Mouse (Mus musculus) embryonic facial prominence, embryonic 14.5 days (tissue): ENCODE measurements at regions not wholly inside any gene's neighbourhood (a gene's known extent, or its start where the extent isn't known, plus 50 kb on each side); places are given as distances from the start of the nearest gene placed in this dataset.

ENCODE experiments used
- ATAC-seq: fragments of 200-750 bp; cut with Nextera tagmentation; 2 replicates; pipeline ENCODE4 v1.8.0; 2017; ENCODE audit warnings: low read depth, moderate number of reproducible peaks, moderate TSS enrichment
- DNase-seq: peaks from one replicate; pipeline ENCODE4 v3.0.0-alpha.2; 2015; ENCODE audit warnings: low spot score
- H3K27ac ChIP-seq: fragments of 300-500 bp; sonication (generic); replicated peaks from 2 replicates; pipeline ENCODE4 v1.5.1; 2014; ENCODE audit warnings: low read depth, mild to moderate bottlenecking, low read length, moderate library complexity
- H3K27me3 ChIP-seq: fragments of 300-500 bp; sonication (generic); replicated peaks from 2 replicates; pipeline ENCODE4 v1.6.1; 2014; ENCODE audit warnings: low read length; ENCODE audit not compliant: control insufficient read depth, insufficient read depth
- H3K36me3 ChIP-seq: fragments of 300-500 bp; sonication (generic); 2 replicates; pipeline ENCODE4 v1.6.1; 2014; ENCODE audit warnings: low read length, mixed read lengths; ENCODE audit not compliant: control insufficient read depth, insufficient read depth
- H3K4me1 ChIP-seq: fragments of 300-500 bp; sonication (generic); 2 replicates; pipeline ENCODE4 v1.6.1; 2014; ENCODE audit warnings: antibody characterized with exemption, low read length; ENCODE audit not compliant: control insufficient read depth, insufficient read depth
- H3K4me2 ChIP-seq: fragments of 300-500 bp; sonication (generic); 2 replicates; pipeline ENCODE4 v1.6.1; 2014; ENCODE audit warnings: low read depth, mild to moderate bottlenecking, low read length, moderate library complexity, mixed read lengths
- H3K4me3 ChIP-seq: fragments of 300-500 bp; sonication (generic); 2 replicates; pipeline ENCODE4 v1.5.1; 2014; ENCODE audit warnings: low read depth, mild to moderate bottlenecking, low read length
- H3K9ac ChIP-seq: fragments of 300-500 bp; sonication (generic); 2 replicates; pipeline ENCODE4 v1.6.1; 2014; ENCODE audit warnings: low read depth, mild to moderate bottlenecking, low read length, moderate library complexity, mixed read lengths
- H3K9me3 ChIP-seq: fragments of 300-500 bp; sonication (generic); 2 replicates; pipeline ENCODE4 v1.6.1; 2016; ENCODE audit warnings: low read length; ENCODE audit not compliant: control insufficient read depth
- WGBS: fragments of 180-500 bp; shearing (Covaris S2); extraction: QIAGEN DNeasy Blood & Tissue Kit; methylation state at CpG from one replicate; pipeline ENCODE4 v1.1.7; 2014; 5-methylcytosine and 5-hydroxymethylcytosine counted together

GRCm38 (mm10) chr5:61863426-61863825 lies 54.8 kb downstream of the G6pd2 start:
- Histone ChIP-seq H3K4me2 (no peak overlapping the region), H3K27ac (no peak overlapping the region), H3K9me3 (no peaks in the 10 kb centered on the region), H3K27me3 (no peaks in the 10 kb centered on the region), H3K9ac (no peak overlapping the region), H3K36me3 (no peaks in the 10 kb centered on the region), H3K4me3 (no peak overlapping the region), H3K4me1 (no peaks in the 10 kb centered on the region)
- ATAC-seq (no peak), DNase-seq (peak; percentile 23)
- WGBS = 60% methylated on average over 3 of the region's 3 CpGs
